Mouse (Mus musculus) spleen, adult 2 months (tissue): Measurements from ENCODE around the gene Styx.

Experiments
- CTCF ChIP-seq: fragments of 200-500 bp; IDR thresholded peaks from 2 replicates; pipeline ENCODE4 v1.5.1; 2011; ENCODE audit warnings: mild to moderate bottlenecking, inconsistent platforms; ENCODE audit not compliant: insufficient read depth, insufficient read length, insufficient replicate concordance; ENCODE audit errors: extremely low read depth
- POLR2A ChIP-seq: fragments of 200-500 bp; IDR thresholded peaks from 2 replicates; pipeline ENCODE4 v1.6.1; 2011; ENCODE audit warnings: low read depth, low read length, inconsistent platforms

- TF ChIP-seq CTCF (no peak), POLR2A (no peak)
Observed at GRCm38 (mm10) chr14:45444870-45445269, 94.0 kb downstream of the Styx start.
